Mouse (Mus musculus) megakaryocyte, embryonic 14.5 days (primary cell): ENCODE measurements at regions not wholly inside any gene's neighbourhood (a gene's known extent, or its start where the extent isn't known, plus 50 kb on each side); places are given as distances from the start of the nearest gene placed in this dataset.

ENCODE experiments used
- FLI1 ChIP-seq: IDR thresholded peaks from 2 replicates; pipeline ENCODE4 v1.6.1; 2012; ENCODE audit warnings: low read length, inconsistent platforms, mixed read lengths
- GATA1 ChIP-seq: IDR thresholded peaks from 3 replicates; pipeline ENCODE4 v1.6.1; 2012; ENCODE audit warnings: mixed read lengths, low read length, inconsistent platforms, borderline replicate concordance

- TF ChIP-seq GATA1 = no peak
- TF ChIP-seq FLI1 = no peak
Observed at GRCm38 (mm10) chr7:83104426-83104825, 237.3 kb downstream of the Mex3b start.
